Mouse (Mus musculus): ENCODE results near the gene Scrg1. TPM values are rescaled to one million over a fixed set of nuclear protein-coding genes. Genes with fewer than 3 reads are reported as not detected.
"Not testable (repeated sequence)": the region's sequence is repeated elsewhere in the genome, so short reads cannot be mapped to it uniquely, and the experiment has no call there.

Gene Scrg1
- polyA plus RNA-seq, 1 experiment from 2014 or later: 1.6 TPM

DNA sequence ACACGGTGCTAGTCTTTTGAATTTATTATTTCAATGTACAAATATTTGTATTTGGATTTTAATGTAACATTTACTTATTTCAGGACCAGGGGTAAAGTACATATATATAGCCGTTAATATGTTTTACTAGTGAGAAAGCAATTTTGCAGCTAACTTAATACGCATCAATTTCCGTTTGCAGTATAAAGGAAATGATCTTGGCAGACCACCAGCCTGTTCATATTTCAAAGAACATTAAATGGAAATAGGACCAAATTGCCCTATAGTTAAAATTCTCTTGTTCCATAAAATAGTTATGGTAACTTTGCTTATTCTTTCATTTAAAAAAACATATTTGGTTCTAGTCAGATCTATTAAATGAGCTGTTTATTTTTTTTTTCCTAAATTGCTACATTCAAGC, 14.6 kb upstream of the Scrg1 start:
- Histone ChIP-seq H3K4me1 (replicated peaks; ENCODE audit: control insufficient read depth, insufficient read depth, low read length) (no peaks in the 10 kb centered on the region), H3K4me2 (replicated peaks; ENCODE audit: low read depth, low read length) (no peak overlapping the region), H3K27me3 (ENCODE audit: control insufficient read depth, insufficient read depth, low read length) (no peaks in the 10 kb centered on the region), H3K4me3 (ENCODE audit: low read depth, low read length) (no peak overlapping the region), H3K36me3 (ENCODE audit: control insufficient read depth, insufficient read depth, low read length) (no peaks in the 10 kb centered on the region), H3K27ac (ENCODE audit: low read depth, low read length) (no peak overlapping the region), H3K9ac (ENCODE audit: low read depth, low read length) (no peak overlapping the region), H3K9me3 (ENCODE audit: control insufficient read depth, low read length) (no peaks in the 10 kb centered on the region)
- WGBS: 92% methylated on average over 4 of the region's 4 CpGs
- no peak for ATAC-seq (ENCODE audit: low FRiP score)
- no peak for DNase-seq (ENCODE audit: low spot score)

GRCm38 (mm10) chr8:57441556-57441955, 14.2 kb upstream of the Scrg1 start:
- Histone ChIP-seq H3K4me2 (replicated peaks; ENCODE audit: low read depth, low read length) (no peak overlapping the region), H3K9me3 (ENCODE audit: control insufficient read depth, low read length) (no peaks in the 10 kb centered on the region), H3K4me1 (replicated peaks; ENCODE audit: control insufficient read depth, insufficient read depth, low read length) (no peaks in the 10 kb centered on the region), H3K27me3 (ENCODE audit: control insufficient read depth, insufficient read depth, low read length) (no peaks in the 10 kb centered on the region), H3K27ac (ENCODE audit: low read depth, low read length) (no peak overlapping the region), H3K4me3 (ENCODE audit: low read depth, low read length) (no peak overlapping the region), H3K9ac (ENCODE audit: low read depth, low read length) (no peak overlapping the region), H3K36me3 (ENCODE audit: control insufficient read depth, insufficient read depth, low read length) (no peaks in the 10 kb centered on the region)
- no peak for DNase-seq (ENCODE audit: low spot score)
- no peak for ATAC-seq (ENCODE audit: low FRiP score)
- 85% methylated on average over 5 of the region's 5 CpGs for WGBS

DNA sequence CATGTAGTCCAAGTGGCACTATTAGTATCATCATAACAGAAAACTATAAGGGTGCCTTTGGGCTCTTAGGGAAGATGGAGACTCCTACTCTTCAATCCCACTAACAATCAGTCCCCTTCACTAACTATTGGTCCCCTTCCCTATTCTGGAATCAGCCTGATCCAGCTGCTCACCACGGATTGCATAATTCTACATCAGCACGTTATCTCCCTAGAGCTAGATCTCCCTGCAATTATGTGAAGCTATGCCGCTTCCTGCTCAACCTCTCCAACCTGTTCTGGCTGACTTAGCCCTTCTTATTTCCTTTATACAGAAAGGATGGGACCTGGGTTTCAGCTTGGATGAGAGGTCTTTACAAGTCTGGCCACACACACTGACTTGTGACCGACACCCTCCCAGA, 12.4 kb upstream of the Scrg1 start:
- H3K27ac ChIP-seq (ENCODE audit: low read depth, low read length): no peak overlapping the region
- H3K4me3 ChIP-seq (ENCODE audit: low read depth, low read length): no peak overlapping the region
- DNase-seq (ENCODE audit: low spot score) (no peak), ATAC-seq (ENCODE audit: low FRiP score) (no peak)
- no peaks in the 10 kb centered on the region for H3K36me3 ChIP-seq (ENCODE audit: control insufficient read depth, insufficient read depth, low read length)
- no peak overlapping the region for H3K4me2 ChIP-seq (replicated peaks; ENCODE audit: low read depth, low read length)
- no peaks in the 10 kb centered on the region for H3K9me3 ChIP-seq (ENCODE audit: control insufficient read depth, low read length)
- H3K27me3 ChIP-seq (ENCODE audit: control insufficient read depth, insufficient read depth, low read length): no peaks in the 10 kb centered on the region
- H3K9ac ChIP-seq (ENCODE audit: low read depth, low read length): no peak overlapping the region
- 73% methylated on average over 4 of the region's 4 CpGs for WGBS
- no peaks in the 10 kb centered on the region for H3K4me1 ChIP-seq (replicated peaks; ENCODE audit: control insufficient read depth, insufficient read depth, low read length)

DNA sequence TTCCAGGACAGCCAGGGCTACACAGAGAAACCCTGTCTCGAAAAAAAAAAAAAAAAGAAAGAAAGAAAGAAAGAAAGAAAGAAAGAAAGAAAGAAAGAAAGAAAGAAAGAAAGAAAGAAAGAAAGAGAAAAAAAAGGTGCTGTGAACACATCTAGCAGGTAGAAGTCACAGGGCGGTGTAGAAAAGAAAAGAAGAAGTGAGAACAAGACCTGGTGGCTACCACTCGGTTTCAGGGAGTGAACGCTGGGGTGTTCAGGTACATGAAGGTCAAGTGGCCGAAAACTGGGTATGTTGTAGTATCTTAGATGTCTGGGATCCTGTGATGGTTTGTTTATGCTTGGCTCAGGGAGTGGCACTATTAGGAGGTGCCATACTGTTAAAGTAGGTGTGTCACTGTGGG, 9.8 kb upstream of the Scrg1 start:
- not testable (repeated sequence) for H3K27ac ChIP-seq (ENCODE audit: low read depth, low read length); H3K4me3 ChIP-seq (ENCODE audit: low read depth, low read length); H3K27me3 ChIP-seq (ENCODE audit: control insufficient read depth, insufficient read depth, low read length); H3K36me3 ChIP-seq (ENCODE audit: control insufficient read depth, insufficient read depth, low read length); H3K4me1 ChIP-seq (replicated peaks; ENCODE audit: control insufficient read depth, insufficient read depth, low read length); DNase-seq (ENCODE audit: low spot score); ATAC-seq (ENCODE audit: low FRiP score); H3K9me3 ChIP-seq (ENCODE audit: control insufficient read depth, low read length); H3K9ac ChIP-seq (ENCODE audit: low read depth, low read length); H3K4me2 ChIP-seq (replicated peaks; ENCODE audit: low read depth, low read length)
- WGBS: 88% methylated on average over 4 of the region's 5 CpGs

DNA sequence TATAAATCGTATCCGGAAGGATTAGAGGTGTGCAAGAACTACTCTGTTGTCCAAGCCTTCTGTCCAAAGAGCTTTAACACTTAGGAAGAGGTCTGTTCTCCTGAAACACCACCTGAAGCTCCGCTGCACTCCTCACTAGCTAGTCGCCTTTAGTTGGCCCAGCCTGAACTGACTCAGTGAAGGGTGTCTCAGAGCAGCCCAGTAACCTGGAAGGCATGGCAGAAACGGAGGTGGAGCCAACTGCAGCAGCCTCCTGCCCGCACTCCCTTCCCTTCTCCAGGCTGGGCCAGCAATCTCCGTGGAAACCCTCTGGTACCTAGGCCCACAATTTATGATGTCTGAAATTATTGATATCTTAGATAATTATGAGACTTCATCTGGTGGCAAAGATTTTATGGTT, 5.0 kb upstream of the Scrg1 start:
- H3K4me3 ChIP-seq (ENCODE audit: low read depth, low read length): no peak overlapping the region

GRCm38 (mm10) chr8:57451896-57452295, 3.8 kb upstream of the Scrg1 start:
- Histone ChIP-seq H3K9ac (ENCODE audit: low read depth, low read length) (no peak overlapping the region), H3K4me2 (replicated peaks; ENCODE audit: low read depth, low read length) (no peak overlapping the region), H3K9me3 (ENCODE audit: control insufficient read depth, low read length) (no peaks in the 10 kb centered on the region), H3K27ac (ENCODE audit: low read depth, low read length) (no peak overlapping the region), H3K36me3 (ENCODE audit: control insufficient read depth, insufficient read depth, low read length) (no peaks in the 10 kb centered on the region), H3K27me3 (ENCODE audit: control insufficient read depth, insufficient read depth, low read length) (no peaks in the 10 kb centered on the region), H3K4me1 (replicated peaks; ENCODE audit: control insufficient read depth, insufficient read depth, low read length) (no peaks in the 10 kb centered on the region), H3K4me3 (ENCODE audit: low read depth, low read length) (no peak overlapping the region)
- ATAC-seq (ENCODE audit: low FRiP score) (no peak), DNase-seq (ENCODE audit: low spot score) (no peak)
- WGBS: 96% methylated on average over 4 of the region's 4 CpGs

More for the DNA sequence above, 5.0 kb upstream of the Scrg1 start:
- Histone ChIP-seq H3K9me3 (ENCODE audit: control insufficient read depth, low read length) (no peaks in the 10 kb centered on the region), H3K9ac (ENCODE audit: low read depth, low read length) (no peak overlapping the region), H3K36me3 (ENCODE audit: control insufficient read depth, insufficient read depth, low read length) (no peaks in the 10 kb centered on the region), H3K4me2 (replicated peaks; ENCODE audit: low read depth, low read length) (no peak overlapping the region), H3K27me3 (ENCODE audit: control insufficient read depth, insufficient read depth, low read length) (no peaks in the 10 kb centered on the region), H3K4me1 (replicated peaks; ENCODE audit: control insufficient read depth, insufficient read depth, low read length) (no peaks in the 10 kb centered on the region), H3K27ac (ENCODE audit: low read depth, low read length) (no peak overlapping the region)
- no peak for DNase-seq (ENCODE audit: low spot score)
- no peak for ATAC-seq (ENCODE audit: low FRiP score)
- 79% methylated on average over 7 of the region's 7 CpGs for WGBS

GRCm38 (mm10) chr8:57453361-57453760, 2.4 kb upstream of the Scrg1 start:
- ATAC-seq (ENCODE audit: low FRiP score) (no peak), DNase-seq (ENCODE audit: low spot score) (no peak)
- no peak overlapping the region for H3K4me2 ChIP-seq (replicated peaks; ENCODE audit: low read depth, low read length)
- H3K4me1 ChIP-seq (replicated peaks; ENCODE audit: control insufficient read depth, insufficient read depth, low read length): no peaks in the 10 kb centered on the region
- H3K36me3 ChIP-seq (ENCODE audit: control insufficient read depth, insufficient read depth, low read length): no peaks in the 10 kb centered on the region
- WGBS: 88% methylated on average over 2 of the region's 2 CpGs
- H3K27ac ChIP-seq (ENCODE audit: low read depth, low read length): no peak overlapping the region
- H3K27me3 ChIP-seq (ENCODE audit: control insufficient read depth, insufficient read depth, low read length): no peaks in the 10 kb centered on the region
- no peak overlapping the region for H3K9ac ChIP-seq (ENCODE audit: low read depth, low read length)
- no peaks in the 10 kb centered on the region for H3K9me3 ChIP-seq (ENCODE audit: control insufficient read depth, low read length)
- no peak overlapping the region for H3K4me3 ChIP-seq (ENCODE audit: low read depth, low read length)

DNA sequence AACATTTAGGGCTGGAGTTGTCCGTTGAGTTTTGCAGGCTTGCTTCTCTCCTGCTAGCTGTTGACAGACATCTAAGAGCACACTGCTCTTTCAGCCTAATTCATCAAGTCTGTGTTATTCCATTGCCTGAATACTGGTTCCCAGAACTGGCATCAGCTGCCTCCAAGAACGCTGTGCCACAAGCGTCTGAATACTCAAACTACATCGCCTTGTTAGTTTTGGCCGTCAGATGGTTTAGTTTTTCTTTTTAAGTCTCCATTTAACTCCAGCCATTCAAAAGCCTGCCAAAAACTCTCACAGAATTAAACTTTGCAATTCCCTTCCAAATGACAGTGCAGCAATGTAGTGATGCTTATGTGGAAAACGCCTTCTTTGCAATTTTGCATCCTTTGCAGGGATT, 1.4 kb downstream of the Scrg1 start:
- no peak overlapping the region for H3K4me3 ChIP-seq (ENCODE audit: low read depth, low read length)
- 90% methylated on average over 6 of the region's 6 CpGs for WGBS
- no peak overlapping the region for H3K27ac ChIP-seq (ENCODE audit: low read depth, low read length)
- no peaks in the 10 kb centered on the region for H3K4me1 ChIP-seq (replicated peaks; ENCODE audit: control insufficient read depth, insufficient read depth, low read length)
- H3K9ac ChIP-seq (ENCODE audit: low read depth, low read length): no peak overlapping the region
- H3K9me3 ChIP-seq (ENCODE audit: control insufficient read depth, low read length): no peaks in the 10 kb centered on the region
- no peaks in the 10 kb centered on the region for H3K36me3 ChIP-seq (ENCODE audit: control insufficient read depth, insufficient read depth, low read length)
- no peak for DNase-seq (ENCODE audit: low spot score)
- ATAC-seq (ENCODE audit: low FRiP score): no peak
- no peaks in the 10 kb centered on the region for H3K27me3 ChIP-seq (ENCODE audit: control insufficient read depth, insufficient read depth, low read length)
- no peak overlapping the region for H3K4me2 ChIP-seq (replicated peaks; ENCODE audit: low read depth, low read length)

GRCm38 (mm10) chr8:57457942-57458341, 2.2 kb downstream of the Scrg1 start:
- no peak for ATAC-seq (ENCODE audit: low FRiP score)
- no peaks in the 10 kb centered on the region for H3K36me3 ChIP-seq (ENCODE audit: control insufficient read depth, insufficient read depth, low read length)
- WGBS: 85% methylated on average over 3 of the region's 3 CpGs
- no peaks in the 10 kb centered on the region for H3K4me1 ChIP-seq (replicated peaks; ENCODE audit: control insufficient read depth, insufficient read depth, low read length)
- no peaks in the 10 kb centered on the region for H3K9me3 ChIP-seq (ENCODE audit: control insufficient read depth, low read length)
- H3K4me3 ChIP-seq (ENCODE audit: low read depth, low read length): no peak overlapping the region
- DNase-seq (ENCODE audit: low spot score): no peak
- H3K9ac ChIP-seq (ENCODE audit: low read depth, low read length): no peak overlapping the region
- no peak overlapping the region for H3K4me2 ChIP-seq (replicated peaks; ENCODE audit: low read depth, low read length)
- no peaks in the 10 kb centered on the region for H3K27me3 ChIP-seq (ENCODE audit: control insufficient read depth, insufficient read depth, low read length)
- H3K27ac ChIP-seq (ENCODE audit: low read depth, low read length): no peak overlapping the region

Data from hindbrain, embryonic 11.5 days (tissue).